Mouse (Mus musculus): Measurements from ENCODE around the gene Arid5b.

Arid5b gene

DNA sequence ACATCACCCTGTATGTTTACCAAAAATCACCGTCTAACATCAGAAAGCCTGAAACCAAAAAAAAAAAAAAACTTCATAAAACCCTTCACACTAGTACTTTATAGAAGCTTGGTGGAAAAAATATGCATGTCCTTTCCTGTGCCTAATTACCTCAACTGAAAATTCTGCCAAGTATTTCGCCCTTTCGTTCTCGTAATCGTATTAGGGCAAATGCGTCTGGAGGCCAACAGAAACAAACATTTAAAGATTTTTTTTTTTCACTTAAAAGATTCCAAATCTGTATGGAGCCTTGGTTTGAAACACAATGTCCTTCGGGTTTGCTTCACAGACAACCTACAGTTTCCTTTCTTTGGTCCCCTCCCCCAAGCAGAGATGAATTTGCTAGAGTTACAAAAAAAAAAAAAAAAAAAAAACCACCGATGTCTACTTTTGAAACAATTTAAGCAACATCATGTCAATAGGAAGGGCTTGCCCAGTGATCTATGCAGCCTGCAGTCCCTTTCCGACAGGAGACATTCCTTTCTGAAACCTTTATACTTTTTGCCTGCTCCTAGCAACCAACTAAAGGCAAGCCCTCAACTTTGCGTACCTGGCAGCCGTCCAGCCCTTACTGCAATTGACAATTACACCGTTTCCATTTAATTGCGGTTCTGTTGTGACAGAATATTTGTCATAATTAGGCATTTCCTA lies 86.7 kb downstream of the Arid5b start:
- peak; percentile 60 for DNase-seq

DNA sequence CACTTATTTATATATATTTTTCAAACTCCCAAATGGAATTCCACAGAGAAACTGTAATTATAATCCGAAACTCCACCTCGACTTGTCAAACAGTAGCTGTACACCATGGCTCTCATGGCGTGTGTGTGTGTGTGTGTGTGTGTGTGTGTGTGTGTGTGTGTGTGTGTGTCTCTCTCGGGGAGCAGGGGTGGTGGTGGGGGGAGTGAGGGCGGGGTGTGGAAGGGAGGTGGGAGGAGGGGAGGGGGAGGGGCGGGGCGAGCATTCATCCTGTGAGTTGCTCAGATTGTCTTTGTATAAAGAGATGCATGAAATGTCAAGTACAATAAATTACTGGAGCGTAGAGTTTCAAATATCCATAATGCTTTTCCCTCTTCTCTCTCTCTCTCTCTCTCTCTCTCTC lies 87.4 kb downstream of the Arid5b start:
- peak; percentile 25 for DNase-seq

DNA sequence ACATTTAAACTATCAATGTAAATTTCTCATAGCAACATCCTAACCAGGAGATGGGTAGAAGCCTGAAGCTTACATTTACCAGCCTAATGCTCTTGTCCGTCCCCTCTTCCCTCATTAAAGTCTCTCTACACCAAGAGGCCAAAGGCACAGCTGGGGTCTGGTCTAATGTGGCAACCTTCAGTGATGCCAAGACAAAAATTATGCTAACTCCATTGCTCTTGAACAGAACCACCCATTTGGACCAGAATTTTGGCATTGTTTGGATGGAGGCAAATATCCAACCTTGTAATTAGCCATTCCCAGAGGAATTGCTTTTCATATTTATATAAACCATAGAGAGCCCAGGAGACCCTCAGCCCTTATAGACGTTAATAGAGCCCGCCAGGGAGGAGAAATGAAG lies 88.7 kb downstream of the Arid5b start:
- DNase-seq, result no peak

DNA sequence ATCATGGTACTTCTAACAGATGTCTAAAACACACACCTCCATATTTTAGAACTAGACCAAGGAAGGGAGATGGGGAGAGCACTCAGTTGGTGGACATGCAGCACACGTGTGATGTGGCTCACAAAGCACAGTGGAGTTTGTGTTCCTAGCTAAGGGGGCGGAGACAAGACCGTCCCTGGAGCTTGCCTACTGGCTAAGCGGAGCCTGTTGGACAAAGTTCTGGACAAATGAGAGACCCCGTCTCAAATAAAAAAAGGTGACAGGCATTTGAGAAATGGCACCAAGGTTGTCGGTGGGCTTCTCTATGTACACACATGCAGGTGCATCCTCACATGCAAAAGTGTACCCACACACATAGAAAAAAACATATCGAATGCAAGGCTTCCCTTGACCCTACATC lies 95.4 kb downstream of the Arid5b start:
- no peak for DNase-seq

DNA sequence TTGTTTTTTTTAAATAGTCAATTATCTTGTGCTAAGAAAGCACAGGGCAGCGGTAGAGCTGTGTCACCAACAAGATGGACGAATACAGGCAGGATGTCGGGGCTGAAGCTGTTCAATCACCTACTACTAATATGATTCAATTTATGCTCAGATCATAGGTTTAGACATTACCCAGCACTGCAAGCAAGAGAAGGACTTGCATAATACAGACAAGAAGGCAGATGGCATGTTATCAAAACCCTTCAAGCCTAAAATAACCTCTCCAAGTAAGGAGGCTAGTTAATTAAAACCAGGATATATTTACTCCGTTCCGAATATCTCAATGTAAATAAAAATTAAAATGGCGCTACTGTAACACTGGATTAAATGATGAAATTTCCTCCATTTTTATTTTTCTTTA lies 96.3 kb downstream of the Arid5b start:
- no peak for DNase-seq

DNA sequence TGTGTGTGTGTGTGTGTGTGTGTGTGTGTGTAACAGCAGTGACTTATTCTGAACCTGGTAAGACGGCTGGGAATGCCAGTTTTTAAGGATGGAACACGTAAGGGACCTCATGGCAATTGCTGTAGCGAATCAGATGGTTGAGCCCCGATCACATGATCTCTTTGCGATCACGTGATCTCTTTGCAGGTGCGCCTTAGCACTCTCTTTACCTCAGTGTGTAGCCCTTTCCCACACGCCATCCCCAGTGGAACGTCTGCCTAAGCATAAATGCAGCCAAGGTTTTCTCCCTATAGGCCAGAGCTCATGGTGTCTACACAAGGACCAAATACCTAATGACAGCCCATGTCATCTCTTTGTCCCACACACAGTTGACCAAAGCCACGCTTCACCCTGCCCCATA lies 97.4 kb downstream of the Arid5b start:
- no peak for DNase-seq

DNA sequence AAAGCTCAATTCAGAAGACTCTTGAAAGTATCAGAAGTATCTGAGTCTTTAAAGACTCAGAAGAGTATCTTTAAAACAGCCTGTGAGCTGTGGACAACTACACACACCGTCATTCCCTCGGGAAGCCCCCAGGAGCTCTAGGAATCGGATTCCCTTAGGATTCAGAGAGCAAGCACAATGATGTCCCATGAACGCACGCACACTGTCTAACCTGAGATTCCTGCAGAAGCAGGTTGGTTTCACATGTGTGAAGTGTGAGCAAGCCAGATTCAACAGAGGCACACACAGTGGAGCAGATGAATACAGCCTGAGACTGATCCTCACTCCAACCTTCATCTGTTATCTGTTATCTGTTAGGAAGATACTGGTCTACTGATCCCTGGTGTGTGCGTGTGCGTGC lies 97.8 kb downstream of the Arid5b start:
- DNase-seq, result no peak

DNA sequence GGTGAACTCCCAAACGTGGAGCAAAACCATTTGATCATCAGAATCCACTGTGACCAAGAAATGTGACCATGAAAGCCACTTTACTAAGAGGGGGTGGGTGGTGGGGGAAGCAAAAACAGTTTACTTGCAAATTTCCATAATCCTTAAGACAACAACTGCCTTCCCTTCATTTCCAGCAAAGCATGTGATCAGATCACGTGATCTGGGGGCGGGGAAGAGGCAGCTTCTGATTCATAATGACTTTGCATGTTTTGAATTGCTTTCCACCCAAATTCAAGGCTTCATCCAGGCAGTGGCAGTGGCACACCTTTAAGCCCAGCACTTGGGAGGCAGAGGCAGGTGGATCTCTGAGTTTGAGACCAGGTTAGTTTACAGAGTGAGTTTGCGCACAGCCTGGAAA lies 98.4 kb downstream of the Arid5b start:
- no peak for DNase-seq

DNA sequence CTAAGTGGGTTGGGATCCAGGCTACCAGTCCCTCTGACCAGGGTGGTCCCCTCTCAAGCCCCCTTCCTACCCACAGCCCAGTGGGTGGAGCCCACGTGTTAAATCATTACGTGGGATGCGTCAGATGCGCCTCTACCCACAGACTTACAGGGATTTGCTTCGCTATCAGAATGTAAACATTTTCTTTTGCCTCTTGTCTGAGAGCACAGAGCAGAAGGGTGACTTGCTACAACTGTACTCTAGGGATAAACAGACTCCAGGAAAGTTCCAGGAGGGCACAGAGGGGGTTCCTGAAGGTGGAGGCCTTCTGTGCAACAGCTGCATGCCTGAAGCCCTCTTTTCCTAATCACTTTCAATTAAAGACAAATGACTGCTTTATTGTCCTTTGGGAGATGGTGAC lies 98.8 kb downstream of the Arid5b start:
- no peak for DNase-seq

DNA sequence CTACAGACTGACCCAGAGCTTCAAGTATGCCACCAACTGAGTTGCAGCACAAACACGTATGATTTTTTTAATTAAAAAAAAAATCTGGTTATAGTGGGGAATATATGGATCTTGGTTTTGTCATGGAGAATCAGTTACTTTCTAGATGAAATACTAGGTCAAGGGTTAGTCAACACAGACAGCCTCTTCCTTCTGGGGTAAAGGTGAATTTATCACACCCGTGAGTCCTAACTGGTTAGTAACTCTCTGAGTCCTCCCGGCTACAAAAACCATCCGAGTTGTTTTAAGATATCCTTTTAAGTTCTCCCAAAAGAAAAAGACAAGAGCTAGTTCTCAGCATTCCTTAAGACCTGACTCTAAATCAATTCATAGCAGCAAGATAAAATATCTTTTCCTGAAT lies 99.2 kb downstream of the Arid5b start:
- no peak for DNase-seq

DNA sequence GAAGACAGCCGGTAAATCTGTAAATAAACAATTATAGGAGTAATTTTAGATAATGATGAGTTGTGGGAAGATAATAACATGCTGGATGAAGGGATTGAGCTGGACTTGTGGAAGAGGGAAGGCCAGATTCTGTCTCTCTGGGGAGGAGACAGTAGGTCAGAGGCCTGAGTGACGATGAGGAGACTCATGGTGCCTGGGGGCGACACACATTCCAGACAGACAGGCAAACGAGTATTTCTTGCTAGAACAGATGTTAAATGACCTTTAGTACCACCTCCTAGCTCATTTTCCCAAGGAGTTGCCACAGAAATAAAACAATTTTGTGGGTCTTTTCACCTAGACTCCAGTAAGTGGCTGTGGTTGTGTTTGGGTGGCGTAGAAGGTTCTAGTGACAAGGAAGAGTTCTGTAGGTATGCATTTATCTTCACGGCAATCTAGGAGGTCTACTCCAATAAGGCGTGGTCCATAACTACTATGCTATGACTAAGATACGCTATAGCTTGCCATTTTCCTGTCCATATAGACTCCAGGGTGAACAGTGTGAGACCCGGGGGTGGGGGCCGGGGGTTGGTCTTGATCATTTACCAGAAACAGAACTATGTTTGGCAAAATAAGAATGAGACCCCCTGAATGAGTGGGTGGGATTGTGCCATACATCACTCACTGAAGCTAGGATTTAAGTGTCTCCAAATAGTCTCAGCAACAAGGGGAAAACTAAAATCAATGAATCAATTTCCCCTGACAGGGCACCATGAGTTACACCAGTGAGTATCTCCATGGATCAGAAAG lies 100.6 kb downstream of the Arid5b start:
- no peak for DNase-seq

DNA sequence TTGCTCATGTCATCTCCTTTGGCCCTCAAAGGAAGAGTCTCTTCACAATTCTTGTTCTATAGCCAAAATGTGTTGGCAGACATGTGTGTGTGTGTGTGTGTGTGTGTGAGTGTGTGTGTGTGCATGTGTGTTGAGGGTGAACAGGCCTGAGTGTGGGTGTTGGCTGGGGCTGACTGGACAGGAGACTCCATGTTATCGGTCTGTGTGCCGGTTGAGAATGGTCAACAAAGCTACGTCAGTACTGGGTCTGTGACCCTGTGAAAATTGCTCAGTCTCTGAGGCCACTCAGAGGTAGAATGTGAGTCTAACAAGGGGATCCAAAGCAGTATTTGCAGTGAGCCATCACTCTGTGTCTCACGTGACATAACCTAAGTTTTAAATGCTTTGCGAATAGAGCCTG lies 102.7 kb downstream of the Arid5b start:
- DNase-seq, result peak; percentile 32

DNA sequence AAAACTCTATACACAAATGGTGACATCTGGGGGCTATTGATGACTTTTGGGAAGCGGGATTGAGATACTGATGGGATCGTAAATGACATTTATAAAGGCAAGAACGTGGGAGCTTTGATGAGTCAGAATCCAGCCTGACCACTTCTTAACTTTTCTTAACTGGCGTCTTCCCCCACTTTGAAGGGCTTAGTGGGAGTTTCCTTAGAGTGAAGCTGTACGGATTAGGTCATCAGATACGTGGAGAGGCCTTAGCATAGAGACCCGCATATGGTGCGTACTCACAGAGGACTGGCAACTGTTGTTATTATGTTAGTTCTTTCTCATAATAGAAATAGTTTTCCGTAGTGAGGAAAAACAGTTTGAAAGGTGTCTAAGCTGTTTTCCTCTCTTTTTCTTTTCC lies 104.9 kb downstream of the Arid5b start:
- no peak for DNase-seq

DNA sequence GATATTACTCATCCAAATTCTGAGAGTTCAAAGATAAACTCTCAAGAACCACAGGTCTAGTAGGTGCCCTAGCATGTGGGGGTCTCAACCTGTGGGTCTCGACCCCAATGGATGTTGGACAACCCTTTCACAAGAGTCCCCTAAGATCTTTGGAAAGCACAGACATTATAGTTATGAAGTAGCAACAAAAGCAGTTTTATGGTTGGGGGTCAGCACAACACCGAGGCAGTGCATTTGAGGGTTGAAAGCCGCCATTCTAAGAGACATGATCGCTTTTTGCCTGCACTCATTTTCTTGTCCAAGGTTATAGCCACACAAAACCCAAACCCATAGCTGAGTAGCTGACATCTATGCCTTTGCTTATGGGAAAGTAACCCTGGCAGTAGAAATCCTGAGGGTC lies 105.6 kb downstream of the Arid5b start:
- no peak for DNase-seq

DNA sequence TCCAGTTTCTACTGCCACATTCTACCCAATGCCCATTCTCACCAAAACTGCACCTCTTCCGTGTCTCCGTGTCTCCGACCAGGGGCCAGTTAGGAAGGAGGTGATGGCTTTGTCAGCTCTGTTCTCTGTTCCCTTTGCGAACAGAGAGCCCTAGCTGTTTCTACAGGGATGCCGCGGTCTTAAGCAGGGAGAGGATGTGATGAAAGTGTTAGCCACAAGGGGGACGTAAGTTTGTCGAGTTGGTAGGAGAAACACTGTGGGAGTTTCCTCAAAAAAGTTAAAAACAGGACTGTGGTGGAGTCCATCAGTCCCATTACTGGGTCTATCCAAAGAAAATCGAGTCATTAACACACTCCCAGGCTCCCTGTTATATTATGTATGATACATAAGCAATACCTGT lies 106.6 kb downstream of the Arid5b start:
- DNase-seq, result no peak

DNA sequence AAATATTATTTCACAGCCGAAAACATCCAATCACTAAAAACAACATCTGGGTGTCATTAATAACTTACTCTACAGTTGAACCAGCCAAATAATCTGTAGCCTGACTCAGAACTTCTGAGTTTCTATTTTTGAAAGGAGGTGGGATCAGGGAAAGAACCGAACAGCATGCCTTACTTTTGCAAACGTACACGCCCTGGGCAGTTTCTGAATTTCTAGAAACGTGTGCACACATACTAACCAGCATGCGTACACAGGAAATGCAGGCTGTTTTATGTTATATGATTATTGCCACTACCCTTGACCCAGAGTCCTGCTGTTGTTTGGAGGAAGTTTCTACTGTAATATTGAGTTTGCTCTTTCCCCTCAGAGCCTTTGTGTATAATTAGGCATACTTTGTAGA lies 109.9 kb downstream of the Arid5b start:
- no peak for DNase-seq

DNA sequence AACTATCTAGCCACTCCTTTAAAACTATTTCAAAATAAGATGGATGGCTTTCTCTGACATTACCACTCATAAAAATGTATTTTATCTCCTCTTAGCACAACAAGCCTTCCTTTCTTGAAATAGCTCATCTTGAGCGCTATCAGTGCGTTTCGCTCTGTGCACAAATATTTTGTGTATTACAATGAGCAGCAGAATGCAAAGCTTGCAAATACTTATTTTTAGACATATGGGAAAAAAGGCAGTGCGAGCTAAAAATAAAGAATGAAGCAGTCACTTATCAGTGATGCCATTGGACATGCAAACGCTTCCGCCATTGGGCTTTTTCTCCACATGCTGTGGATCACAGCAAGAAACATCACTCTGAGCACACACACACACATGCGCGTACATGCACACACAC lies 110.4 kb downstream of the Arid5b start:
- no peak for DNase-seq

DNA sequence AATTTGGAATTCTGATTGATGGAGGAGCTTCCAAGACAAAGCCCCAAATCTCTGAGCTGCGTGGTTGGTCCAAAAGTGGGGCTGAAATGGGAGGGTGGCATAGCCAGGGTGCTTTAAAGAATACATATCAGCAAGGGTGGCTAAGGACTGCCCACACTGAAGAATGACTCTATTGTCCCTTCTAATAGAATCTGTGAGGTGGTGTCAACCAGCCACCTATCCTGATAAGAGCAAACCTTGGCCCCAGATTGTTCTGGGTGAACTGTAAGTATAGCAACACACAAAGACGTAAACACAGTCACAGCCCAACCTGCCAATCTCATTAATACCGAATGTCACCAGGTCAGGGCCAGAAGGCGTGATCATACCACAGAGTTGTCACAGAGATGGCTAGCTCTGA lies 111.4 kb downstream of the Arid5b start:
- DNase-seq, result no peak

DNA sequence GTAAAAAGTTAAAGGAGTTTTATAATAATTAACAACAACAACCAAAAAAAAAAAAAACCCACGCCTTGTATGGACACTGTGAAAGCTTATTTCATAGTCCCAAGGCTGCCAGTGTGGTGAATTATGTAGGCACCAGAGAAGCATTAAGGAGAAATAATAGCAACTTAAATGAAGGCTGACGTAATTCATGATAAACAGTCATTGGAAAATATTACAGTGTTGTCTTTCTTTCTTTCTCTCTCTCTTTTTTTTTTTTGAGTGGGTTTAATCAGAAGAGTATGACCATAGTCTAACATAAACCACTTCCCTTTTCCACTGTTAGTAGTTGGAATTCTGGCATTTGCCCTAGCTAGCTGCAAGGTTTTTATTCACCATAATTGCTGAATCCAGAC lies 111.8 kb downstream of the Arid5b start:
- DNase-seq, result no peak

DNA sequence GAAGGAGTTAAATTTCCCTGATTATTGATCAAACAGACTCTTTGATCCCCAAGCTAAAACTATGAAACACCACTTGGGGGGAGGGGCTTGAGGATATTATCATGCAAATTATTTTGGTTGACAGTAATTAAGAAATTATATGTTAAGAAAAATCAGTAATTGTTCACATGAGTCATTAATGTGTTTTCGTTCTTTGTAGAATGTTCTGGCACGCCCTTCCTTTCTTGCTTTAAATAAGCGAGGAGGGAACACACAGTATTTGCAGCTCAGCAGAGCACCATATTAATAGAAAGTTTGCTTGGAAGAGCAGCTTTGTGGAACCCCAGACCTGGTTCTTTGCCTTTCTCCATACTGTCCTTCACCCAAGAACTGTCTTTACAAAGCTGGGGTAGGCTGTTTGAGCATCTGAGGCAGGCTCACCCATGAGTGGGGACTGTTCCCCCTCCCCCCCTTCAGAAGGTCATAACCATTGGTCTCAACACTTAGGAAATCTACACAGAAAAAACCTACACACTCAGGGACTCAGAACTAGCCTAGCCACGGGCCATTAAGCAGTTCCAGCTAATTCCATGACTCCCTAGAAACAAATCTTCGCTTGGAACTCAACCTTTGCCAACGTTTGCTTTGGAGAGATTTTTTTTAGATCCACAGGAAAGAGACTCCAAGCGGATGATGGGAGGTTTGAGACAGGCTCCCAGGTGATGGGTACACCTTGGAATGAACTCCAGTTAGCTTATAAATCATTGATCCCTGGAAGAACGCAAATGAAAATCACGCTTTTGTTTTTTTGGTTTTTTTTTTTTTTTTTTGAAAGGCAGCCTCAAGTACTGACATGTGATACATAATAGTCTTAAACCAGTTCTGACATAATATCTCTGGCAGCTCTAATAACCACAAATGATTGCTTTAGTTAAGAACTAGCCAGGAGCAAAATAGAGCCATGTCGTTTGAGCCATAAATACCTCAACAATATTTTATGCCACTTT lies 112.5 kb downstream of the Arid5b start:
- DNase-seq, result no peak

DNA sequence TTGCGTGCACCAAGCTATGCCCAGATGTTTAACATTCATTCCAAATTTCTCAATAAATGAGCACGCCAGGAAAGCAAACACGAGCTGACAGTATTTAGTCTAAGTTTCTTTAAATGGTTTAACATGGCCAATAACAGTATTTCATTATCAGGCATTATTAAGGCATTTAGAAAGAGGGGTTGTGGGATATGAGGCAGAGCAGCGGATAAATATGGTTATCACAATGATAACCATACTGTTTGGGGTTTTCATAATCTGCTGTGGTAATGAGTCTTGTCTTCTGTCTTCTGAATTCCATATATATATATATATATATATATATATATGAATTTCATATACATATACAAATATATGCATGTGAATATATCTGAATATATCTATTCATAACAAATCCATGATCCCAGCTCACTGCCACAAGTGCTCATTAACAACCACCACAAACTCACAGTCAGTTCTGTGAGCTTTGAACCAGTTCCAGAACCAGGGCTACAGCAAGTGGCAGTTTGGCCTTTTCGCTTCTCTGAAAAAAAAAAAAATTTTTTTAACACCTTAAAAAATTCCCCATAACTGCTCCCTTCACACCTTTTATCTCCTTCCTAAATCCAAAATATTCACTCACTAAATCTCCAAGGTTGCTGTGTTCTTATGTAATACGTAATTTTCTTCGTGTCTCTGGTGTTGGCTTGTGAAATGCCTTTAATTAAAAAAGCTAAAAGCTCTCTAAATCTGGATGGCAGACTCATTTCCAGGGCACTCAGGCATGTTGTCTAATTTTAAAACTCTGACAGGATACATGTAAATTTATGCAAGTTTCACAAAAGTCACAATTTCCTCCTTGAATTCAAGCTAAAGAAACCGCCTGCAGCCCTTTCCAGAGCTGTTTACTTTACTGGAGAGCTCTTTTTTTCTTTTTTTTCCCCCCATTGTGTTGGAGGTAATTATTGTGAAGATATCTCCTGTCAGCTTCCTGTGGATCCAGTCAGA lies 113.5 kb downstream of the Arid5b start:
- no peak for DNase-seq

DNA sequence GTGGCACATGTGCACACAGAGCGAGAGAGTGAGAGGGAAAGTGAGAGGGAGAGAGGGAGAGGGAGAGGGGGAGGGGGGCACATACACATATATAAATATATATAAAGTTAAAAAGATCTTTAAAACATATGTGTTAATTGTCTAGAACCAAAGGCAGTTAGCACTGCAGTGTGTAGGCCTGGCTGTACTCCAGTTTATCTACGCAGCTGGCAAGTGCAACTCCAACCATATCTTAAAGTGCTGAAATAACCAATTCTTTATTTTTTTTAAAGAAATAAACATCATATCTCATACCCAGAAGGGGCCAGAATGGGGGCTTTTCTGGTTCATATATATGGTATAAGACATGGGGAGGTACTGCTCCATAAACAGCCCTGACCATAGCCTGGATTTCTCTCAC lies 114.4 kb downstream of the Arid5b start:
- no peak for DNase-seq

All from lung, postnatal 10 days (tissue).